Mouse (Mus musculus) heart, adult 2 months (tissue): ENCODE results near the gene Pithd1.

Source experiments
- CTCF ChIP-seq: fragments of 200-600 bp; IDR thresholded peaks from 2 replicates; pipeline ENCODE4 v1.8.1; 2022; ENCODE audit warnings: antibody characterized with exemption, mild to moderate bottlenecking, moderate library complexity
- POLR2A ChIP-seq: fragments of 200-500 bp; IDR thresholded peaks from 2 replicates; pipeline ENCODE4 v1.6.1; 2011; ENCODE audit warnings: mild to moderate bottlenecking, low read depth, low read length, control low read depth; ENCODE audit not compliant: insufficient read depth

GRCm38 (mm10) chr4:136020743-136021548 lies 33.9 kb upstream of the Pithd1 start:
- no peak for TF ChIP-seq CTCF
- TF ChIP-seq POLR2A = no peak
